Mouse (Mus musculus): ENCODE measurements at regions not wholly inside any gene's neighbourhood (a gene's known extent, or its start where the extent isn't known, plus 50 kb on each side); places are given as distances from the start of the nearest gene placed in this dataset.
A peak's percentile ranks its signal among the peaks of the same experiment; 100 is the strongest.

DNA sequence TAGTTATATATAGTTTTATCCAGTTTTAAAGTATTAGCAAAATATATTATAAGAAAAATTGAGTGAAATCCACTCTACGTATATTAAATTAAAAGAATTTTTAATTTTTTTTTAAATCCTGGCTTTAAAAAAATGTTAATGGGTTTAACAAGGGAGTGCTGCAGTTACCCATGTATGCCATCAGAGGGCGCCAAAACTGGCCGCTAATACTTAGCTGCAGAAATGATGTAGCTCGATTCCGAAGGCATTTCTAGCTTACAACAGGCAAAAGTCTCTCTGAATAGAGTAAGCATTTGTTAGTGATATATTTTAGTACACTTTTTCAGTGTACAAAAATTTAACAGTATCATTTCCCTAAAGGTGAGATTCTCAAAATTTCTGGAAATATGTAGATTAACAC, 73.1 kb downstream of the Olfr444 start:
- peak in 1 of 2 experiments; percentile 44 for DNase-seq (ENCODE audit: inconsistent age in 2 of 2, low spot score in 1 of 2)
